Mouse (Mus musculus) layer of hippocampus, postnatal 14 days (tissue): ENCODE data around the gene Gm13199. TPM values are rescaled to one million over a fixed set of nuclear protein-coding genes. Genes with fewer than 3 reads are reported as not detected.

Experiments
- DNase-seq, 2 experiments: peaks; one replicate each; pipeline ENCODE4 v3.0.0; 2021 to 2022; ENCODE audit warnings: low spot score in 2 of 2, mixed read lengths in 1 of 2
- total RNA-seq, 2 experiments: library from RNA; stranded (reverse); gene quantifications; 2 replicates each; pipeline ENCODE4 v1.2.3; 2021

Gm13199 gene
- total RNA-seq, 2 experiments from 2014 or later: 1.6 to 1.8 TPM

DNA sequence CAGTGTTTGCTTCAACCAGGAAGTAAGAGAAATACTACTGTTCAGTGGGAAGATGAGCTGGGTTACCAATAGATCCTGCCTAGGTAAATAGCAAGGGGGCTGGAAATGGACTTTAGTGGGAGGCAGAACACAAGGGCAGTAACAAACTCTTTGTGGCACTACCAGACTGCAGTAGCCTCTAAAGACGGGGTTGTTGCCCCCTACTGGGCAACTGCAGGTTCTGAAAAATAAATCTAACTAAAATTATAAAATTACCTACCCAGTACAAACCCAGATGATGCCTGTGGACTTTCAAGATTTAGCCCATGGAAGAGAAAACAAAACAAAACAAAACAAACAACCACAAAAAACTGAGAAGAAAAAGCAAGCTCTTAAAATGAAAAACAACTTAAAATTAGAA, 38.5 kb downstream of the Gm13199 start:
- DNase-seq: no peak

DNA sequence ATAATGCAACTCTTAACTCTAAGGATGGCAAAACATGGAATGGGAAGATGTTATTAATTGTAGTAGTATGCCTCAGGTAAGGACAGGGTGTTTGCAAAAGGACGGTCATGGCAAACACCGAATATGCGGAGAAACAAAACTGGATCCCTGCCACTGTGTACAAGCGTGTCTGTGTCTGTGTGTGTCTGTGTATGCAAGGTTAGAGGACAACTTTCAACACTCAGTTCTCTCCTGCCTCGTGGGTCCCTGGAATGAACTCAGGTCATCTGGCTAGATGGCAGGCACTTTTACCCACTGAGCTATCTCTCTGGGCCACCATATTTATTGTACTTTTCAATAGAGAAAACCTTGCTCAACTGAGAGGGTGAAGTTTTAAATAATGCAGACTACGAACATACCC, 40.3 kb downstream of the Gm13199 start:
- DNase-seq: no peak

DNA sequence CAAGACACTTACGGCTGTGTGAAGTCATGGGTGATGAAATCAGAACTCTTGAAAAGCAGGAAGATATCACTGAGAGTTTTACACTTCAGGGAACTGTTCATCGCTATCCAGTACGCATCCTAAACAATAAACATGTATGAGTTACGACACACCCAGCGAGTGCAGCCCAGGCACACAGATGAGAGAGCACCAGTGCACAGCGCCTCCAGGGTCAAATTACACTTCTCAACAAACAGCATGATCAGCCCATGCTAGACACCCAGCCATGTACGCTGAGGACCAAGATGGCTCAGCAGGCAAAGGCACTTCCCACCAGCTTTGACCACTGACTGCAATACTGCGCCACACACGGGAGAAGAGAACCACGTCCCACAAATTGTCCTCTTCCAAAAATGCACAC, 41.5 kb downstream of the Gm13199 start:
- no peak for DNase-seq

Other genes with a start within 250 kb of the Gm13199 start
- 100 to 1,000 TPM; 146 to 147 TPM for gene Camk1d, start 148.4 kb downstream of the Gm13199 start, total RNA-seq
- gene Nudt5, start 17.9 kb downstream of the Gm13199 start, total RNA-seq: 10 to 100 TPM; 19.3 to 20.0 TPM
- gene Cdc123, start 17.8 kb downstream of the Gm13199 start, total RNA-seq: 100 to 1,000 TPM; 124 to 129 TPM
- gene Sec61a2, start 32.5 kb upstream of the Gm13199 start, total RNA-seq: 100 to 1,000 TPM; 102 to 114 TPM
- gene Dhtkd1, start 79.9 kb upstream of the Gm13199 start, total RNA-seq: 1 to 10 TPM; 8.4 to 9.3 TPM
- gene Upf2, start 88.5 kb upstream of the Gm13199 start, total RNA-seq: 10 to 100 TPM; 23.6 to 26.2 TPM